Mouse (Mus musculus): ENCODE measurements around the gene P2rx7.

P2rx7 gene

GRCm38 (mm10) chr5:122643701-122644100 lies at the start of gene P2rx7:
TSS of gene P2rx7 (plus strand) at chr5:122643911.
- DNase-seq (ENCODE audit: low read depth, low spot score): no peak

GRCm38 (mm10) chr5:122595470-122595869 lies 48.2 kb upstream of the P2rx7 start:
- DNase-seq (ENCODE audit: low read depth, low spot score): no peak

GRCm38 (mm10) chr5:122602233-122602632 lies 41.5 kb upstream of the P2rx7 start:
- DNase-seq (ENCODE audit: low read depth, low spot score): no peak

- no peak for DNase-seq (ENCODE audit: low read depth, low spot score)
Observed at GRCm38 (mm10) chr5:122604894-122605293, 38.8 kb upstream of the P2rx7 start.

DNA sequence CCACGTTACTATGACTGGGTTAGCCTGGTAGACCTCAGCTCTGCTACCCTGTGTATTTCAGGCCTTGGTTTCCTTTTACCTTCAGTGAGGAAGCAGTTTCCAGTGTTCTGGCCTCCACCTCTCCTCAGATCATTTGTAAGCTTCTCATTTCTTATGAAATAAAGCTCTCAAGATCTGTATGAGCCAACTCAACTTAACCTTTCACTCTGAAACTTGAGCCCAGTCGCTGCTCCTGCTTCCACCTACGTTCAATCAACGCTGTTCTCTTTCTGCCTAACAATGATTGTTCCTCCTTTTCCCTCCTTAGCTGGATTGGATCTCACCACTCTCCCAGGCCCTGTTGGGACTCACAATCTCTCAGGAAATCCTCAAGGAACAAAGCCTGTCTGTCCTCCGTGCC lies 32.1 kb upstream of the P2rx7 start:
- DNase-seq (ENCODE audit: low read depth, low spot score): no peak

GRCm38 (mm10) chr5:122613908-122614732 lies 29.6 kb upstream of the P2rx7 start, which contains the start of gene Ift81:
TSS of gene Ift81 (minus strand) at chr5:122614518.
- peak; percentile 93 for DNase-seq (ENCODE audit: low read depth, low spot score)

DNA sequence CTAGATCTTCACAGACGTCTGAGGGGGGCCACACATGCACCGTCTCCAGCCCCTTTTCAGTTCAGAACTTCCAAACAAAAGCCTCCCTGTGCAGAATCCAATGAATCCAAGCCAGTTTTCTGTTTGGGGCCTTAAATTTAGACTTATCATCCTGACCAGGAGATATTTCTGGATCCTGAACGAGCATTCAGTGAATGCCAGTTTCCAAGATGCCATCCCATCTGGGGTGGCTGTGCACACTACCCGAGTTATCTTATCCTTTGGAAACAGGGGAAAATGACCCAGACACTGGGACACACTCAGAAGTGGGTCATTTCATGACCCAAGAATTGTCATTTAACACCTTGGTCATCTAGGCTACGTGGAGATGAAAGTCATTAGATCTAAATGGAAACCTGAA lies 26.0 kb upstream of the P2rx7 start:
- no peak for DNase-seq (ENCODE audit: low read depth, low spot score)

DNA sequence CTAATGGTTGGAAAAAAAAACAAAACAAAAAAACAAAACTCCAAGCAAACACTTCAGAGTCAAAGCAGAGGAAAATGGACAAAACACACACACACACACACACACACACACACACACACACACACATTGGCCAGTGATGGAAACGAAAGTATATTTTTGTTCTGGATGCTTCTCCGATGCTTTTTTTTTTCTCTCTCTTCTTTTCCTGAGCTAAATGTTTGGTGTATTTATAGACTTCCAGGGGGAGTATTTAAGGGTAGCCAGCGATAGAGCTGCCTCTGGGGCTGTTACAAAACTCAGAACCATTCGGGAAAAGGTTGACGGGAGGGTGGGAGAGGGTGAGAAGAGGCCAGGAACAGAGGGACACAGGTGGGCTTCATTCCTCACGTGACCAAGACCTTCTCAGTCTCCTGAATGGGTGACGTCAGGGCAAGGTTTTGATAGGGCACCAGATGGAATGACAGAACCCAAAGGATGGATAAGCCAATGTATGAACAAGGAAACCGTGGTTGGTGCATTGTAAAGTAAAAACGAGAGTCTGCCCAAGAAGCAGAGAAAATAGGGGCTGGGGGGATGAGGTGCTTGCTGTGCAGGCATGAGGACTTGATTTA lies 23.9 kb upstream of the P2rx7 start:
- DNase-seq (ENCODE audit: low read depth, low spot score): no peak

DNA sequence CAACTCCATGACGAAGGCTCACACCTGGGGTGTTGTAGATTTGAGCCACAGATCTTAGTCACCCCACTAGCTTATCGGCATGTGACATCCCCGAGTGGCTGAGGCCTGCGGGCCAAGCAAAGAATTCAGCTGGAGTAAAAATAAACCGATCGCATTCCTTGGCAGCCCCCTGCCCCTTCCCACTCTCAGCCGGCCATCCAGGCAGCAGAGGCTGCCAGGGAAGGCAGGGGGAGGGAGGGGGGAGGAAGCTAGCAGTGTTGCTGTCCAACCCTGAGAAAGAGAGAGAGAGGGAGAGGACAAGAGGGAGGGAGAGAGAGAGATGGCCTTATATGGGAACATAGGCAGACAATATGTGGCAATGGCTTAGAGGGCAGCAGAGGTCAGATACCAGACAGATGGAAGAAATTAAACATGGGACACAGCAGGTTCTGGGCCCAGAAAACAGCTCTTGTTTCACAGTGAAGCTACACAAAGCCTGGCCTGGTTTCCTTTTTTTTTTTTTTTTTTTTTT lies 22.3 kb upstream of the P2rx7 start:
- DNase-seq (ENCODE audit: low read depth, low spot score): peak; percentile 81

DNA sequence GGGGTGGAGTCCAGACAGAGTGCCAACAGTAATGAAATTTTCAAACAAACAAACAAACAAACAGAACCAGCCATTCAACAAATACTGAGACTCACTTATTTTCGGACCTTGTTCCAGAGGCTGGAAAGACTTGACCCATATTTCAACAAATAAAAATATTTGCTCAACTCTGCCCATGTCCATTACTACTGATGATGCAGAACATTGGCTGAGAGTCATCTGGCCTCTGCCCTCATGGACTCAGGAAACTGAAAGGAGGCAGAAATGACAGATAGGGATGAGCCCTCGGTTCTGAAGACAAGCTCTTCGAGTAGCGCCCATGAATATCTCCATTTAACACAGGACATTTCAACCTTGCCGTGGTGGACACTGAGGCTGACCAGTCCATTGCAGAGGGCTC lies 21.2 kb upstream of the P2rx7 start:
- no peak for DNase-seq (ENCODE audit: low read depth, low spot score)

DNA sequence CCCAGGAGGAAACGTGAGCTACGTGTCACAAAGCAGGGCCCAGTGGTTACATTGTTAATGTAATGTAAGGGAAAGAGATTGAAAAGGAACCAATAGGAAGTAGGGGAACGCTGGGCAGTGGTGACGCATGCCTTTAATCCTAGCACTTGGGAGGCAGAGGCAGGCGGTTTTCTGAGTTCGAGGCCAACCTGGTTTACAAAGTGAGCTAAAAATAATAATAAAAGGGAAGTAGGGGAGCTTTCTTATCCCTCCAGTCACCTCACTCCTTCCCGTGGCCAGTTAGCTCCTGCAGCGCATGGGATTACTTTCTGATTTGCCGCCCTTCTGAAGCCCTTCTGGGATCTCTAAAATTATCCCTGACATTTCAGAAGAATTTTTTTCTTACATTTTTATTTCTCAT lies 19.9 kb upstream of the P2rx7 start:
- no peak for DNase-seq (ENCODE audit: low read depth, low spot score)

DNA sequence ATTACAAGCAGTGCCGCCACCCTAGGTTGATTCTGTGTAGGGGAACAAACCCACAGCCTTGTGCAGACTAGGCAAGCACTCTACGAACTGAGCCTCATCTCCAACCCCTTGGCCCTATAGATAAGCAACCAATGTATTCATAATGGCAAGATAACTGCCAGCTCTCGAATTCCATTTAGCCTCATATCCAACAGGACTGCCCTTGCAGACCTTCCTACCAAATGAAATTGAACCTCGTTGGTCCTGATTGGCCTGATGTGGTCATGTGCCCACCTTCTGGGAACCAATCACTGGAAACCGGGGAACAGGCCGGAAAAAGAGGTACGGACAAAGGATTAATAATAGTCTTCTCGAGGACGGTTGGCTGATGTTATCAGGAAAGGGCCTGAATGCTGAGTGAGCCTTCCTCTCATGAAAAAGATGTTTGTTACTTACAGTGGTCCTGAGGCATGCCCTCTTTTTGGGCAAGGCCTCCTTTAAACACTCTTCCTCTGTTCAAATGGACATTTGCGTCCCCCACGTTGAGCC lies 18.7 kb upstream of the P2rx7 start:
- no peak for DNase-seq (ENCODE audit: low read depth, low spot score)

DNA sequence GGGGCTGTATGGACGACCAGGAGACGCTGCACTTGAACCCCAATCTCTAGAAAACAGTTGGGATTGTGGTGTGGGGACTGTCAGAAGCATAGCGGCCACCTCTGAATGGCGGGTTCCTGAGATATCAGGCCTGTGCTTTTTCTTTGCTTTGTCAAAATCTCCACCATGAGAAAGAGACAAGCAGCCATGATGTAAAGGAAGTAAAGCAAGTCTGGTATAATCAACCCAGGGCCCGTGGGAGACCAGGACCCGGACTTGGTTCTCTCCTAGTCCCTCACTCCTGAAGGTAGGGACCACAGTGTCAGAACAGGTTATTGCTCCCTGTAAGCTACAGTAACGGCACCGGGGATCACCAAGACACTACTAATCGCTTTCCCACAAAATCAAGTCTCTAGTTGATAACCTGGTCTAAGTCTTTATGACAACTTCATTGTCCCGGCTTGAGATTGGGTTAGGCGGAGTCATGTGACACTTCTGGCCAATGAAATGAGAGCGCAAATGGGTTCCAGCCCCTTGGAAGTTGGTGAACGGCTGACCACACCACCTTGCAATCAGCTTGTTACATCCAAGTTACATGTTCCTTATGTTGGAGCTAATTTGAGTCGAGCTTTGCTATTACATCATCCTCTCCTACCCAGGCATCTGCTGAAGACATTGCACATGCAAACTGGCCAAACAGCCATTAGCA lies 18.0 kb upstream of the P2rx7 start:
- no peak for DNase-seq (ENCODE audit: low read depth, low spot score)

GRCm38 (mm10) chr5:122627243-122627642 lies 16.5 kb upstream of the P2rx7 start:
- DNase-seq (ENCODE audit: low read depth, low spot score): peak; percentile 89

DNA sequence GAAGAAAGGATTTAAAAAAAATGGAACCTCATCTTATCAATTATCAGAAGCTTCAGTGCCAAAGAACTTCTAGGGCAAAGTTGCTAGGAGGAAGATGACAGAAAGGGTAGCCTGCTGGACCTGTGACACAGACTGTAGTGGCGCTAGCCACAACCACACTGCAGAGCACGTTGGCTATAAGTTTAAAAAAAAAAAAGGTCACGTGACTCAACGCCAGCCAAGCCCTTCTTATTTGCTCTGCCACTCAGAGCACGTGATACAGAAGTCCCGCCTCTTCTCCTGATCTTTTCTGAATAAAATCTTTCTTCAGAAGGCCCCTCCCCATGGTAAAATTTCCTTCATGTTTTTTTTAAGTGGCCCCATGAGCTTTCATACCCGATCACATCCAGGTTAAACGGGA lies 8.5 kb upstream of the P2rx7 start:
- DNase-seq (ENCODE audit: low read depth, low spot score): no peak

DNA sequence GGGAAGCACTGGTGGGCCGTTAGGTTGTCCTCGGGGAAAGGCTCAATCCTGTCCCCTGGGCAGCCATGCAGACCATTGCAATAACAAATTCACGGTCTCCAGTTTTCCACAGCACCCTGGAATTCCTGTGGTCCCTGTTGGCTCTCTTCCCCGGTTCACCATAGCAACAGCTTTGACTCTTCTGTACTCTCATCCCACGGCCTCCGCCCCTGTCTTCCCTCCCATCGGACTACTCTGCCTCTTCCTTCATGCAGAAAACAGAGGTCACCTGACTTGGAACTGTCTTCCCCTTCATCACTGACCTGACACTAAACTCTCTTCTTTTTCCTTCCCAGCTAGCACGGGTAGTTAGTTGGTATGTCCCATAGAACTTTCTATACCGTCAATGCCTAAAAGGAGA lies 7.4 kb upstream of the P2rx7 start:
- no peak for DNase-seq (ENCODE audit: low read depth, low spot score)

DNA sequence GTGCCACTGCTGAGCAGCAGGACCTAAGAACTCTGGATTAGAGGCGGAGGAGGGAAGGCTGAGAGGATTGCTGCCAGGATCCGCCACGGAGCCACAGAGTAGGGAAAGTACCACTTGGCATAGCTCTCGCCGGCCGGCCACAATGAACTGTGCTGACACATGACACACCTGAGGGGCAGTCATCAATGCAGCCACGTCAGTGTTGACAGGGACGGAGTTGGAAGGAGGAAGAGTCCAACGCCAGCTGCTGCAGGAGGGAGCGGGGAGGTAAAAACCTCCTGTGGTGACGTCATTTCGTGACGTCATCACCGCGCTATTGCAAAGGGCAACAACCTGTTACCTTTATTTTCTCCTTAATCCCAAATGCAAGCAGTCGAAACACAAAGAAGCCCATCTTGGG lies 6.8 kb upstream of the P2rx7 start:
- DNase-seq (ENCODE audit: low read depth, low spot score): peak; percentile 37

- DNase-seq (ENCODE audit: low read depth, low spot score): no peak
Observed at GRCm38 (mm10) chr5:122638296-122638695, 5.4 kb upstream of the P2rx7 start.

DNA sequence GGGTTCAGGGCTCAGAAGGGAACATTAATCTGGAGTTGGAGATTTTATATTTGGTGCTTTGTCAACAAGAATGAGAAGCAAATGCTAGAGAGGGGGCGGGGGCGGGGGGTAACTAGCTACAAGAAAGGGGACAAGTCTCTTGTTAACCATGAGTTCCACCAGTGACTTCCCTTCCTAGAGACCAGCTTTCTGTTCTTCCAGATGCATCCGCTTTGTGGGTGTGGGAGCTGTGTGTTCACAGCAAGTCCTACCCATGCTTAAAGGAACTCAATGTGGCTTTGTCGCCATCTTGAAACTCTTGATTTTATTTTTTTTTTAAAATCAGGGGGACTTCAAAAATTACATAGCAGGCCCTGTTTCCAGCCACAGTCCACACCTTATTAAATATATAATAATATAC lies 4.2 kb upstream of the P2rx7 start:
- no peak for DNase-seq (ENCODE audit: low read depth, low spot score)

- DNase-seq (ENCODE audit: low read depth, low spot score): no peak
Observed at GRCm38 (mm10) chr5:122639986-122640385, 3.7 kb upstream of the P2rx7 start.

GRCm38 (mm10) chr5:122644111-122644607 lies 448 bp downstream of the P2rx7 start:
- no peak for DNase-seq (ENCODE audit: low read depth, low spot score)

DNA sequence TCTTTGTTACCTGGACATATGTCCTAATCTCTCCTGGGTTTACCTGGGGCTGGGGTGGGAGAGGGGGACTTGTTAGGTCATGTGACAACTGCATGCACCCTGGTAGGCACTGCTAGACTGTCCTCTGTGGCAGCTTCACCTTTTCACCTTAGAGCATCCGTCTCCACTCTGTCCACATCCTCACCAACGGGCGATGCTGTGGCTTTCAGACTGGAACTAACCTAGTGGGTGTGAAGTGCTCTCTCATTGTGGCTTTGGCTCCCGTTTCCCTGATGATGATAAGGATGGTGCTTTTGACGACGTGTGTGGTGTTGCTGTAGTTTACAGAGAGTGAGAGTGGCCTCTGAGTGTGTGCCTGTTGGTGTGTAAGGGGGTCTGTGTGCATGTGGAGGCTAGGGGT lies 1.6 kb downstream of the P2rx7 start:
- DNase-seq (ENCODE audit: low read depth, low spot score): no peak

Measured in forelimb bud, embryonic 11.5 days (tissue).